Mouse (Mus musculus) G1E (cell line): ENCODE results near the gene Slc6a19. TPM values are rescaled to one million over a fixed set of nuclear protein-coding genes. Genes with fewer than 3 reads are reported as not detected.

Experiments used
- ATAC-seq: 2 replicates; pipeline ENCODE4 v1.8.0; 2016; ENCODE audit warnings: mild to moderate bottlenecking; ENCODE audit not compliant: insufficient number of reproducible peaks, poor library complexity, low FRiP score, severe bottlenecking; ENCODE audit errors: extremely low read depth
- DNase-seq: peaks from one replicate; pipeline ENCODE4 v3.0.0; 2012; ENCODE audit warnings: low spot score
- H3K27me3 ChIP-seq: 2 replicates; pipeline ENCODE4 v1.6.1; 2012; ENCODE audit warnings: mild to moderate bottlenecking, low read length, inconsistent platforms; ENCODE audit not compliant: insufficient read depth
- H3K36me3 ChIP-seq: replicated peaks from 2 replicates; pipeline ENCODE3; 2012; ENCODE audit warnings: mild to moderate bottlenecking, inconsistent platforms
- H3K4me1 ChIP-seq: 2 replicates; pipeline ENCODE4 v1.6.1; 2012; ENCODE audit warnings: low read depth, low read length, inconsistent platforms, mixed read lengths; ENCODE audit not compliant: insufficient read depth
- H3K4me3 ChIP-seq: 2 replicates; pipeline ENCODE4 v1.5.1; 2012; ENCODE audit warnings: low read depth, mild to moderate bottlenecking, inconsistent platforms, low read length, moderate library complexity, mixed read lengths
- H3K9me3 ChIP-seq: replicated peaks from 2 replicates; pipeline ENCODE4 v1.6.1; 2012; ENCODE audit warnings: inconsistent platforms
- CTCF ChIP-seq: IDR thresholded peaks from 2 replicates; pipeline ENCODE4 v1.5.1; 2012; ENCODE audit warnings: low read depth, low read length, inconsistent platforms, mixed read lengths
- GATA1 ChIP-seq: IDR thresholded peaks from 2 replicates; pipeline ENCODE4 v1.6.1; 2012; ENCODE audit warnings: borderline replicate concordance, low read length, inconsistent platforms, mixed read lengths
- GATA2 ChIP-seq: IDR thresholded peaks from 2 replicates; pipeline ENCODE4 v1.6.1; 2012; ENCODE audit warnings: low read depth, low read length, inconsistent platforms, borderline replicate concordance
- POLR2AphosphoS5 ChIP-seq: IDR thresholded peaks from 2 replicates; pipeline ENCODE4 v1.6.1; 2012; ENCODE audit warnings: low read depth, low read length, inconsistent platforms; ENCODE audit not compliant: insufficient replicate concordance
- TAL1 ChIP-seq: conservative IDR thresholded peaks from 2 replicates; pipeline ENCODE4 v1.6.1; 2012; ENCODE audit warnings: low read depth, low read length, inconsistent platforms, mixed read lengths
- polyA plus RNA-seq: library from polyadenylated mRNA; stranded (reverse); fragments of >175 nt; gene quantifications from 2 replicates; pipeline ENCODE4 v1.2.3, GENCODE M21; 2012
- total RNA-seq, 2 experiments: library from RNA; stranded (forward) in 1 of 2; stranded (reverse) in 1 of 2; fragments of 200-1000 nt in 1 of 2; fragments of >200 nt in 1 of 2; fragmentation: Nextera tagmentation in 1 of 2; gene quantifications; 2 replicates each; pipeline ENCODE4 v1.2.3; 2014 to 2017

The Slc6a19 gene
- total and polyA plus RNA-seq, 3 experiments, result 0.22 TPM; not detected in 2

DNA sequence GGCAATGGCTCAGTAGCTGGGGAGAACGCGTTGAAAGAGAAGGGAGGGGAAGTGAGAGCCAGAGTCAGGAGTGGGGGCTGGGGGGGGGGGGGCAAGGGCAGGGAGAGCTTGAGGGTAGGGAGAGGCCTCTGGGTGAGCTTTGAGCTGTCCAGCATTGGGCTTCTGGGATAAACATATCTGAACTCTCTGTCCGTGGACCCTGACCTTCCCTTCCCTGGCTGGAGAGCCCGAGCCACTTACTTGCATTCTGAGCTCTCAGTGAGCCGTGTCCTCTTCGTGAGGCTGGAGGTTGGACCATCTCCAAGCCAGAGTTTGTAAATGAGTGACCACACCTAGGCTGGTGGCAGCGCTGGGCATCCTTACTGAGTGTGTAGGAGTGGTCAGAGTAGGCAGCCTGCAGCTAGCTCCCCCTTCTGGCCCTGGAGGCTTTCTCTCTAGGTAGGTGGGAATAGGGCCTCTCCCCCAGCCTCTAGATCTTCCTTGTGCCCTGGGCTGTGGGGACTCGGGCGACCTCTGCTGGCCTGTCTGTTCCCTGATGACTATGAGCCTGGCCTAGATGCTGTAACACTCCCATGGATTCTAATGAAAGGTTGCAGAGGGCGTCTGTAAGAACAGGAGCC lies 12.3 kb downstream of the Slc6a19 start:
- DNase-seq (peak; percentile 7), ATAC-seq (no peak)
- Histone ChIP-seq H3K4me3 (no peak overlapping the region), H3K9me3 (no peaks in the 10 kb centered on the region), H3K36me3 (no peaks in the 10 kb centered on the region), H3K27me3 (no peaks in the 10 kb centered on the region), H3K4me1 (no peaks in the 10 kb centered on the region)
- TF ChIP-seq CTCF (no peak; the same call in 1 of the 2 replicates), TAL1 (no peak), POLR2AphosphoS5 (no peak), GATA1 (no peak), GATA2 (no peak)

GRCm38 (mm10) chr13:73688934-73689333 lies 15.7 kb downstream of the Slc6a19 start:
- no peaks in the 10 kb centered on the region for H3K4me1 ChIP-seq
- no peak for TF ChIP-seq GATA1
- TF ChIP-seq POLR2AphosphoS5, result no peak
- TF ChIP-seq CTCF, result no peak
- TF ChIP-seq GATA2, result no peak
- H3K9me3 ChIP-seq, result no peaks in the 10 kb centered on the region
- ATAC-seq (no peak), DNase-seq (no peak)
- H3K36me3 ChIP-seq, result no peaks in the 10 kb centered on the region
- no peaks in the 10 kb centered on the region for H3K27me3 ChIP-seq
- no peak overlapping the region for H3K4me3 ChIP-seq

DNA sequence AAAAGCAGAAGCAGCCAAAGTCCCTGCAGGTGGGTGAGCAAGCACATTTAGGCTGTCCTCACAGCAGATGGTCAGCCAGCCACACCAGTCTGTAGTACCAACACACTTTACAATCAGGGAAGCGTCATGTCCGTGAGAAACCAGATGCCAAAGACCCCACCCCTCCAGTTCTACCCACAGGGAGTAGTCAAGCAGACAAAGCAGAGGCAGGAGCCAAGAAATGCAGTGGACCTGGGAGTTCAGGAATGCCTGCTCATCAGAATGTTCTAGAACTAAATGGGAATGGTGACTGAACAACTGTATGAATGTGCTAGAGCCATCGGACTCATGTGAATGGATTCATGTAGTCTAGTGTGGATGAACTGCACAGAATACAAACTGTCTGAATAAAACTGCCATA lies 17.1 kb downstream of the Slc6a19 start:
- DNase-seq, result no peak
- Histone ChIP-seq H3K27me3 (no peaks in the 10 kb centered on the region), H3K9me3 (no peaks in the 10 kb centered on the region), H3K36me3 (no peaks in the 10 kb centered on the region), H3K4me1 (no peaks in the 10 kb centered on the region), H3K4me3 (no peak overlapping the region)
- no peak for ATAC-seq
- no peak for TF ChIP-seq CTCF
- no peak for TF ChIP-seq GATA1
- TF ChIP-seq POLR2AphosphoS5, result no peak
- no peak for TF ChIP-seq GATA2
- no peak for TF ChIP-seq TAL1

- no peaks in the 10 kb centered on the region for H3K27me3 ChIP-seq
- TF ChIP-seq POLR2AphosphoS5 (no peak), GATA2 (no peak)
- DNase-seq (no peak), ATAC-seq (no peak)
- H3K4me1 ChIP-seq, result no peaks in the 10 kb centered on the region
- H3K4me3 ChIP-seq, result no peak overlapping the region
- no peaks in the 10 kb centered on the region for H3K36me3 ChIP-seq
- H3K9me3 ChIP-seq, result no peaks in the 10 kb centered on the region
Measured at GRCm38 (mm10) chr13:73685502-73685901, 19.2 kb downstream of the Slc6a19 start.

DNA sequence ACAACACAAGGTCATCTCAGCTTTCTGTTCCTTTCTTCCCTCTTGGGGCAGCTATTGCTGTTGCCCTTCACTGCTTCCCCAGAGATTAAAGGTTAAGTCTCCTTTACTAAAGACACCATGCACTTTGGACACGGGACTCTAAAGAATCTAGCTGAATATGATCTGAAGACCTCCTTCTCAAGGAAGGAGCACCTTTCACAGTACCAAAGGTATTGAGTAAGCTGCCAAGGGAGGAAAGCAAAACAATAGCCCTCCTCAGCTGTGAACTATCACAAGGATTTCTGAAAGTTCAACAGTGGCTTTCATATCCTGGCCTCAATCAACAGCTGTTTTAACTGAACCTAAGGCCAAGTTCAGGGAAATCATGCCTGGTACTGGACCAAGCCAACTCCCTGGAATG lies 20.3 kb downstream of the Slc6a19 start:
- Histone ChIP-seq H3K4me3 (no peak overlapping the region), H3K4me1 (no peaks in the 10 kb centered on the region), H3K9me3 (no peaks in the 10 kb centered on the region), H3K27me3 (no peaks in the 10 kb centered on the region), H3K36me3 (no peaks in the 10 kb centered on the region)
- TF ChIP-seq TAL1 (no peak), GATA1 (no peak), GATA2 (no peak), POLR2AphosphoS5 (no peak), CTCF (no peak)
- DNase-seq, result no peak
- ATAC-seq, result no peak

DNA sequence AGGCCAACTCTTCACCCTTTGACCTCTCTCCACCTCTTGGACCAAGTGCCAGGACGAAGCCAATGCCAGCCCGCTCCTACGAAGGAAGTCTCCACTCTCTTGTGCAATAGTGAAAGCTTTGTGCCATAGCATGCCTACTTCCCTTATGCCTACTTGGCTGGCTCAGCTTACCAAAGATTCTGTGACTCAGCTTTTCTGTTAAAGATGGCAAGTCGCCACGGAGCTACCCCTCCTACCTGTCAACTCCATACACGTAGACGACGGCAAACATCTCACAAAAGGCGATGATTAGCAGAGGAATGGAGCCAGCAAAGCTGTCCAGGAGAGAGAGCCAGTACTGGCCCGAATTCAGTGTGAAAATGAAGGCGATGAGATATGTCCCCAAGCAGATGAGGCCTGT lies 21.0 kb downstream of the Slc6a19 start:
- TF ChIP-seq TAL1, result no peak
- TF ChIP-seq GATA2, result no peak
- no peak for TF ChIP-seq GATA1
- no peak for TF ChIP-seq CTCF
- no peak for TF ChIP-seq POLR2AphosphoS5
- H3K9me3 ChIP-seq, result no peaks in the 10 kb centered on the region
- no peaks in the 10 kb centered on the region for H3K27me3 ChIP-seq
- ATAC-seq, result no peak
- H3K36me3 ChIP-seq, result no peaks in the 10 kb centered on the region
- DNase-seq, result no peak
- no peaks in the 10 kb centered on the region for H3K4me1 ChIP-seq
- H3K4me3 ChIP-seq, result no peak overlapping the region

GRCm38 (mm10) chr13:73682226-73682625 lies 22.4 kb downstream of the Slc6a19 start:
- no peak for TF ChIP-seq GATA1
- no peak for TF ChIP-seq GATA2
- no peak for TF ChIP-seq TAL1
- no peak for TF ChIP-seq CTCF
- no peak for TF ChIP-seq POLR2AphosphoS5
- ATAC-seq (no peak), DNase-seq (no peak)
- no peaks in the 10 kb centered on the region for H3K9me3 ChIP-seq
- no peaks in the 10 kb centered on the region for H3K27me3 ChIP-seq
- no peak overlapping the region for H3K4me3 ChIP-seq
- no peaks in the 10 kb centered on the region for H3K4me1 ChIP-seq
- H3K36me3 ChIP-seq, result no peaks in the 10 kb centered on the region
